Mouse (Mus musculus) activated CD4-positive, CD25-positive, alpha-beta regulatory T cell, adult 4 months (primary cell): ENCODE measurements around the gene Ipo11. TPM values are rescaled to one million over a fixed set of nuclear protein-coding genes. Genes with fewer than 3 reads are reported as not detected.

Experiments used
- ATAC-seq: one replicate; pipeline ENCODE4 v1.8.0; 2017
- polyA plus RNA-seq, 2 experiments: library from polyadenylated mRNA; unstranded; fragments of 100-300 nt; shearing (Covaris generic); gene quantifications; one replicate each; pipeline ENCODE4 v1.2.1; 2017

Ipo11 gene
- polyA plus RNA-seq, 2 experiments from 2014 or later: 24.2 to 36.6 TPM

DNA sequence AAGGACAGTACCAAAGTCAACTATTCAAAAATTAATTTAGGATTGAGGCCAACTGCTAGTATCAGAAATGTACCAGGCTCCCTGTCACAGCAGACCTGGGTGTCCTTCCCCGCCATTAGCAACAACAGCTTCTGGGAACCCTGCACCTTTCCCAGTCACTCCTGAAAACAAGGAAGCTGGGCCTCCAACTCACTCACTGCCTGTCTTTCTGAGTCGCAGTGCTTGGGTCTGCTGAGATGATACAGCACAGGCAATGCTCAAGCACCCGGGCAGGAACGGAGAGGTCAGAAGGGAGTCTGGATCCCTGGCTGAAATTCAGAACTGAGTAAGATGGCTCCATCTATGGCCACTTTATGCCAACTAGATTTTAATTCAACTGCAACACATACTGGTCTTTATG lies 123.2 kb downstream of the Ipo11 start:
- ATAC-seq: no peak

DNA sequence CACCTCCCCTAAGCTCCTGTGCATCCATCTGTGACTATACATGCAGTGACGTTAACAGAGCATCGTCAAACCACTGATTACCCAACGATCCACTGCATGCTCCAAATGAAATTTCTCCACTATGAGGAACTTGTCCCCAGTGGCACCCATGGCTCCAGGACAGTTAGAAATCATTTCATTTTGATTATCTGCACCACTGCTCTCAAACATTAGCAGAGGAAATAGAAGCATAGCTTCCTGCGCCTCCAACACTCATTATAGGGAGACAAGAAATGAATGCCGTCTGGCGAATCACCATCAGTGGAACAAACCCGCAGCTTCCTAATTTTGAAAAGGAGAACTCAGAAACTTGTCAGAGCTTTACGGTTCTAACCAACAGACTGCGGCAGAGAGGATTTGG lies 123.7 kb downstream of the Ipo11 start:
- no peak for ATAC-seq

DNA sequence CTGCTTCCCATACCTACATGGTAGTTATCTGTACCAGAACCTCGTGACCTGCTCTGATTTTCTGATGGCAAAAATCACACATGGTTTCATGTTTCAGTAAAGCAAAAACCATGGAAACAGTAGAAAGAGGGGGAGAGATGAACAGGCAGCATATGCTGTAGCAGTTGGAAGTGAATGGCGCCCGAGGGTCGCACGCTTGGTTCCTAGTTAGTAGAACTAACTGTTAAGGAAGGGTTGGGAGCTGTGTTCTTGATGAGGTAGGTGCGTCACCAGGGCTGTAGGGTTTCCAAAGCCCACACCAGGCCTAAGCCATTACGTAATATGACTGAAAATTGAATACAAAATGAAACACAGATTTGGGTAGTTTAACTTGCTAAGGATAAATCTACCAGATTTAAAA lies 126.6 kb downstream of the Ipo11 start:
- ATAC-seq: no peak

DNA sequence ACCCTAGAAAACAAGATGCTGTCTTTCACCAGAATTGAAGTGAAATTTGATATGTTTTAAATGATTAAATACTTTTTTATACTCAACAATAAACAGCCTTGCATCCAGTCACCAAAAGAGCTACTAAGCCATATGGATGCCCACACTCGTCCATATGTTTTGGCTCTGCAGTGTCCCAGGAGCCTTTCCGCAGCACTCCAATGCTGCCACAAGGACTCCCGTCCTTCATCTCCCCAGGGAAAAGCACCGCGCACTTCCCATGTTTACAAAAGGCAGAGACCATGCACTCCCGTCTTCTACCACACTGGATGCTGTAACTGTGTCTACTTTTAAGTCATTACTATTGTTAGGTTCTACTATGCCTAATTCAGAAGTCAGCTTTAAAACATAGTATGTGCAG lies 127.9 kb downstream of the Ipo11 start:
- ATAC-seq: no peak

DNA sequence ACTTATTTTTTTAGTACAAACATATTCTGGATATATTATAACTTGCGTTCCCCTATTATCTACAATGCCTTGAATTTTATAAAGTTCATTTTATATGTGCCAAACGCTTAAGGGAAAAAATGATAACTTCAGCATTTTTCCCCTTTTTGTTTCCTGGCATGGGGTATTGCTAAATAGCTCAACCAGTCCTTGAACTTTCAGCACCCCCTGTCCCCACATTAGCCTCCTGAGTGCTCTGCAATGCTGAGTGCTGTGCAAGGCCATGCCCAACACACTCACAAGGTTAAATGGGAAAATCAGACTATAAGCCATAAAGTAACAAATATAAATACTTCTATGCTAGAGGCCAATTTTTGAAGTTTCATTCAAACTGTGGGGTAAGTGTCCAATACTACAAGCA lies 128.4 kb downstream of the Ipo11 start:
- no peak for ATAC-seq

DNA sequence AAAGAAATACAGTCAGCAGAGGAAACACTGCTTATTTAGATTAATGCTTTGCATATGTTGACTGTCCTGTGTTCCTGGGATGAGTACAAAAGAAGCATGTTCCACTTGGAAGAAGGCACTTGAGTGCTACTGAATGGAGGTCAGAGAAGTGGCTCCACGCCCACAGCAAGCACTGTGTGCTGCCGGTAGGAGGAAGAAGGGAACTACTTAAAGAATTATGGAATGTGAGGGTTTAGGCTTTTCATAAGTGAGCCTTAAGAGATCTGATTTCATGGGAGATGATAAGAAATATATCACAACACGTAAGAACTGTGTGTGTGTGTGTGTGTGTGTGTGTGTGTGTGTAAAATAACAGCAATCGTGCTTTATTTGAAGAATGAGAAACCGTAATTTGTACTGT lies 129.5 kb downstream of the Ipo11 start:
- no peak for ATAC-seq

DNA sequence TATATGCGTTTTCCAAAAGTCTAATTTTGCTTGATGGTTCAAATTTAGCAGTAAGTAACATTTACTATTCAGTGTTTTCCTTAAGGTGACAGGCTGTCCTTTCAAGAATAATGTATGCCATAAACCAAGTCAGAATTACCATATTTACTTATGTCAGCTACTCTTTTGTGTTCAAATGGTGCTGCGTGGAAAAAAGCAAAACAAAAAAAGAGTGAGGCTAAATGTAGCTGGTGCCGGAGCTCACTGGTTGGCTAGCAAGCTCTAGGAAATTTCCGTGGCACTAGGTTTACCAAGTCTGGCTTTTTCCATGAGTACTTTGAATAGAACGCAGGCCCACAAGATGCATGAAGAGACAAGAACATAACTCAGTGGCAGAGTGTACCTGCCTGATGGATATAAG lies 131.6 kb downstream of the Ipo11 start:
- no peak for ATAC-seq

DNA sequence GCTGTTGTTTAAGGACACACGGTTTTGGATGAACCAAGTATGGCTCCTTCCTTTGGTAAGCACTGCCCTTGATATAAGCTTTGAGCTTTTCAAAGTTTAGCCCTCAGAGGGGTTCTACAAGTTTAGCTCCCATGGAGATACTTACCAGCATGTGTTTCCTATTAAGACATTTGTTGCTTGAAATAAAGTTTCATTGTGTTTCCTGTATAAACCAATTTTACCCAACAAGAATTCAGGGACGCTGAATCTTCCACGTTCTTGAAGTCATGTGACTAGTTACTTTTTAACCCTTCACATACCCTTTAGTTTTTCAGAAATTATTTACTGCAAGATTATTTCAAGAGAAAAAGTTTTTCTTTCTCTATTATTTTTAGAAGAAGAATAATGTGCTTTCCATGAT lies 138.7 kb downstream of the Ipo11 start:
- ATAC-seq: no peak

DNA sequence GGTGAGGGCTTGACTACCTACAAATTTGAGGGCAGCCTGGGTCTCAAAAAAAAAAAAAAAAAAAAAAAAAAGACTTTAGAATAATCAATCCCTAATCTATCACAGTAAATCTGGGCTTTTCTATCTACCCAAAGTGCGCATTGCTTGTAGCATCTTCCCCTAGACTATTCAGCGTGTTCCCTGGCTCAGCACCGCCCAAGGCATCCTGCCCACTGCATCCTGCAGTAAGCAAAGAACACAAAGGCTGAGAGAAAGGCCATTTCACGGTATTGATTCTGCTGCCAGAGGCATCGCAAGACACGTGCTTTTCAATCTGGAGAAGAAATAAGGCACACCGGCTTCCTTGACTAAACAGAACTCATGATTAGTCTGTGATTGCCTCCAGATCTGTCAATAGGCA lies 147.9 kb downstream of the Ipo11 start:
- no peak for ATAC-seq

DNA sequence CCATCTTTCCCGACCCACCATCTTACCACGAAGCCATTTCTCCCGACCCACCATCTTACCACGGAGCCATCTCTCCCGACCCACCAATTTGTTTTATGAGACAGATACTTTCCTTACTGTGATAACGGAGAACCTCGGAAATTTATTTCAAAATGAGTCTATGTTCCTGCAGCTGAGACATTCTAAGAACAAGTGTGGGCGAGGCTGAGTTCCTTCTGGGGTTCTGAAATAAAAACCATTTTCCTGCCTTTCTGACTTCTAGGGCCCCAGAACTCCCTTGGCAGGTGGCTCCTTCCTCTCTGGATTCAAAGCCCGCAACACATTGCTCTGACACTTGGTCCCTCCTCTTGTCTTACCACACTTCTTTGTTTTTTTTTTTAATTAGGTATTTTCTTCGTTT lies 168.0 kb downstream of the Ipo11 start:
- ATAC-seq: no peak

DNA sequence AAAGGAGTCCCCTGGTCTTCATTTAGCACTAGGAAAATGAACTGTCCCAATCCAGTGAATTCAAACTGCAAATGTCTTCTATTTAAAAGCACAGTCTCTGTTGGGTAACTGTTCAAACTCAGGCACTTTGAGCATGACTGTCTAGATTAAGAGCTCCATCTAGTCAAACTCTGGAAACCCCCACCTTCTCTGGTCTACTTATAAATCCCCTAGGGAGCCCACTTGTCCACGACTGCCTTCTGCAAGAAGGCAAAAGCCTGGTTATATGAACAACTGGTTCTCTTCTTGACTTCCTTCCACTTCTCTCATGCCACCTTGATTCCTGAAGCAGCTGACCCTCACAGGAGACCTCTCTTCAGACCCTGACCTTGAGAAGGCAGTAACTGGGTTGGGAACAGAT lies 174.1 kb downstream of the Ipo11 start:
- no peak for ATAC-seq

DNA sequence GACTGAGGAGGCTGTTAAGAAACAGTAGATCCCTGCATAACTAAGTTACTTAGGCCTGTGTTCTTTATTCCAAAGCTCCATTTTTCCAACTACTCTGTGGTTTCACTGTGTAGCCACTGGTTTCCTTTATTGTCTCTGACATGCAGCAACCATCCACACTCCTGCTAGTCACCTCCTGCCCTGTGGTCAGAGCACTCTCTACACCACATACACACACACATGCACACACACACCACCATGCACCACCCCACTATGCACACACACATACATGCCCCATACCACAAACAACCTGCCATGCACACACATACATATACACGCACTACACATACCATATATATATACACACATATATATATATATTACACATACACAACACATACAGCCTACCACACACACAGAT lies 175.1 kb downstream of the Ipo11 start:
- ATAC-seq: no peak

DNA sequence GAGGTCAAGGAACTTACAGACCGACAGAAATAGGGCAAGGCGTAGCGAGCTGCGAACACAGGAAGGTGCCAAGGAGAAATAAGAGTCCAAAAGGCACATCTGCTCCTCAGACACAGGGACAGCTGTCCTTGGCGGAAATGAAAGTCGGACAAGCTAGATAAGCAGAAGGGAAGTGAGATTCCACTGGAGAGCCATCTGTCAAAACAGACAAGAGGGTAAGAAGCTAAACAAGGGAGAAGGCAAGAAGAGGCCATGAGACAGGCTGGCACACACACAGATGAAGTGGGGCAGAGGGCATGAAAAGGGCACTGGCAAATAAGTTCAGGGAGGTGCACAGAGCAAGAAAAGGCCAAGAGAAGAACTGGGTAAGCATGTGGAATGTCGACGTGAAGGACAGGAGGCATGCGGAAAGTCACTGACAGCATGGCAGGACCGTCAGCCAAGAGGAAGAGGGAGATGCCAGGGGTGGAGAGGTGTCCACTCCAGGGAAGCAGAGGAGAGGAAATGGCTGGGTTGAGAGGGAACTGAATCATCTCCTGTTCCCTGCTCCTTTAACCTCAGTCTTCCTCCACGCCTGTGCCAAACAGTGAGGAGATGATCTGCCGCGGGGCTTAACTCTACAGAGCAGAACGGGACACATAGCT lies 176.4 kb downstream of the Ipo11 start:
- ATAC-seq: no peak

DNA sequence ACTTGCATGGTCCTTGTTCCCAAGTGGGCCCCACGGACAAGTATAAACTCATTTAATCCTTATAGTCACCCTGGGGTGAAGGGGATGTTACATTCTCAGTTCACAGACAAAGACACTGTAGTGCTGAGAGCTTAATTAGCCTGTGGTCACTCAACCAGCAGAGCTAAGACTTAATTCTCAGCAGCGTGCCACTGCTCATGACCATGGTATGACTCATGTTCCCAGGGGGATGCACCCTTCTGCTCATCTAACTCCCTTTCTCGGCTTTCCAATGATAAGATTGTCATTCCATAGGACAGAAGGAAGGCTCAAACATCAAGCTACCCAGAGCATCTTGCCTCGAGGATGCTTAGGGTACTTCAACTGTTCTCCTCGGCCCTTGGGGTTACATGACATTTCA lies 180.9 kb downstream of the Ipo11 start:
- no peak for ATAC-seq

DNA sequence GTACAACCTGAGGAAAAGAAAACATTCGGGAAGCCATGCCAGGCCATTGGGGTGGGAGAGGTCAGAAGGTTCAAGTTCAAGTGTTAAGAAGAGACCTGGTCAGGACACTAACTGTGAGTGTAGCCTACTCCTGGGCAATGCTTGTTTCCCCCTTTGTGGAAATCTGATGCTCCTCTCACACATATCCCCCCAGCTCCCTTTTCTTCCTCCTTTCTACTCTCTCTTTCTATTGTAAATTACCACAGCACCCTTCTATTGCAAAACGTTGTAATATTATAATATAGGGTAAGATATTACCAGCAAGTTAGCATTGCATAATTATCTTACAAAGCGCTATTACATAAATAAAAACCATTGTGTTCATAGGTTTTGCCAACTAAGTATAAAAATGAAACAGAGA lies 182.5 kb downstream of the Ipo11 start:
- ATAC-seq: no peak

DNA sequence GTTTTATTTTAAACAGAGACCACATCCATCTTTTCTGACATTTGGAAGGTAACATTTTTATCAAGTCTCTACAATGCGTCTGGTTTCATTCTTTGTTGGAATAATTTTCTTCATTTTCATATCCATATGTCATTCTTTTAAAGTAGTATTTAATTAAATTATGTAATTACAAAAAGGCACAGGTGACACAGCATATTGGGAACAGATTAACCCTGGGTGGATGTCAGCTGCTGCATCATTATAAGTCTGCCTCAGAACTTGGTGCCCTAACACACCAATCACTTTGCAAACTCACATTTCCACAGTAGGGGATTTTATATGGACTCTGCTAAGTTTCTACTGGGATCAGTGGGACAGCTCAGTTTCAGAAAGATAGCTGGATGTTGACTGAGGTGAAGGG lies 184.8 kb downstream of the Ipo11 start:
- ATAC-seq: no peak

DNA sequence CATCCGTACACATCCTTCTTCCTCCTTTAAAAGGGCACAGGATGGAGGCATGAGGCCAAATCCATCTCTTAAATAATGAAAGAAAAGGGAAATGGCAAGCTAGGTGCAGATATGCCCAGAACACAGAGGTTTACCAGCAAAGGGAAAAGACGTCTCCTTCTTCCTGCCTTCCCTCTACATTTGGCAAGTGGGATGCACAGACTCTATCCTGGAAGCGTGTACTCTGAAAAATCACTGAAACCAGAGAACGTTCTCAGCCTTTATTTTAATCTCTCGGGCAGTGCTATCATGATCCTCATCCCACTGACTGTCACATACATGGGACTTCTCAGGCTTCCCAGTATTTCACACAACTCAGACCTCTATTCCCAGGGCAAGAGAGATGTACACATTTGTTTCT lies 189.9 kb downstream of the Ipo11 start:
- ATAC-seq: no peak

DNA sequence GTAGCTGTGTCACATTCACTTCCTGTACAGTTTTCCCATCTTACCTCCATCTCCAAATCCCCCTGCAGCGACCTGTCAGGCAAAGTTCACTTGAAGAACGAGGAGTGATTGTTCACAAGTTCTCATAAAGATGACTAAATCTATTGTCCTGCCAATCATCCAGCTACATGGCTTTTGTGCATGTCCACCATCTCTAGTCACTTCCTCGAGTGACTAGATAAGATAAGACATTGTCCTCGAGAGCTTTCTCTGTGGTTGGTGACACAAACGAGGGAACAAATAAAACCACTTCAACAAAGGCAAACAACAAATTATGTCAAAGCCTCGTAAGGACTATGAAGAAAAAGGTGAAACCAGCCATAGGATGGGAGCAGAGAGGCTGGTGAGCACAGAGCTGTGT lies 191.6 kb downstream of the Ipo11 start:
- ATAC-seq: no peak

Other genes with a start within 250 kb of the Ipo11 start
- 10 to 100 TPM; 25.5 to 34.2 TPM for gene Dimt1, start 10.2 kb upstream of the Ipo11 start, polyA plus RNA-seq
- gene Kif2a, start 85.2 kb upstream of the Ipo11 start, polyA plus RNA-seq: 10 to 100 TPM; 13.6 to 15.7 TPM